Mouse (Mus musculus): ENCODE measurements at regions not wholly inside any gene's neighbourhood (a gene's known extent, or its start where the extent isn't known, plus 50 kb on each side); places are given as distances from the start of the nearest gene placed in this dataset.

DNA sequence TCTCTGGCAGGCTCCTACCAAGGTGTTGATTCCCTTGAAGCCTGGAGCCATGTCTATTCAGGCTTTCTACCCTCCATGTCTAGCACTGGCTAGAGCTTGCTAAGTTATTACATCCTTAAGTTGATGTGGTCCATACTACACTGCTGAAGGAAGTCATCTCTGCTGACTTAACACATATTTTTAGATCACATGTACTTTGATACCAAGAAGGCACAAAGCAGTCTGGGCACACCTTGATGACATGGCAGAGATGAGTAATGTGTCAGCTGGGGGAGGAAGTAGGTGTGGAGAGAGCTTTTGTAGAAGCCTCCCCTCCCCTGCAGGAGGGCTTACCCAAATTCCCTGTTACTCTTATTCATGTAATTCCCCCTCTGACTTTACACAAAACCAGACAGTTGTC lies 187.6 kb upstream of the Prdm1 start:
- no peak for TF ChIP-seq POLR2A (IDR thresholded peaks at IDR 0.05; ENCODE audit: low read depth, low read length)
- no peak for TF ChIP-seq CTCF (IDR thresholded peaks at IDR 0.05; ENCODE audit: borderline replicate concordance, insufficient read depth, low read length)

Measured in embryonic fibroblast, embryonic 13.5 days (primary cell).